Mouse (Mus musculus): ENCODE results near the gene Ski.

Gene Ski

GRCm38 (mm10) chr4:155234371-155235310, 12.2 kb upstream of the Ski start:
- DNase-seq, result peak; percentile 55

GRCm38 (mm10) chr4:155233878-155234277, 11.5 kb upstream of the Ski start:
- DNase-seq, result peak; percentile 83

GRCm38 (mm10) chr4:155228461-155228860, 6.1 kb upstream of the Ski start:
- no peak for DNase-seq

- no peak for DNase-seq
These were observed 5.6 kb upstream of the Ski start for GRCm38 (mm10) chr4:155227986-155228385.

GRCm38 (mm10) chr4:155225918-155226317, 3.5 kb upstream of the Ski start:
- DNase-seq, result no peak

- DNase-seq, result no peak
These were observed 1.5 kb upstream of the Ski start for GRCm38 (mm10) chr4:155223594-155224528.

- DNase-seq, result peak; percentile 100
These were observed 625 bp upstream of the Ski start for GRCm38 (mm10) chr4:155222841-155223593.

- peak; percentile 78 for DNase-seq
These were observed 517 bp downstream of the Ski start for GRCm38 (mm10) chr4:155221599-155222551.

- no peak for DNase-seq
These were observed 1.3 kb downstream of the Ski start for GRCm38 (mm10) chr4:155221106-155221505.

- no peak for DNase-seq
These were observed 1.9 kb downstream of the Ski start for GRCm38 (mm10) chr4:155220213-155221100.

GRCm38 (mm10) chr4:155219271-155220212, 2.9 kb downstream of the Ski start:
- DNase-seq, result no peak

GRCm38 (mm10) chr4:155218104-155218732, 4.2 kb downstream of the Ski start:
- DNase-seq, result no peak

- no peak for DNase-seq
These were observed 4.9 kb downstream of the Ski start for GRCm38 (mm10) chr4:155217241-155218103.

GRCm38 (mm10) chr4:155215773-155216630, 6.4 kb downstream of the Ski start:
- no peak for DNase-seq

- DNase-seq, result no peak
These were observed 7.2 kb downstream of the Ski start for GRCm38 (mm10) chr4:155215203-155215602.

- DNase-seq, result no peak
These were observed 7.6 kb downstream of the Ski start for GRCm38 (mm10) chr4:155214793-155215192.

GRCm38 (mm10) chr4:155214188-155214587, 8.2 kb downstream of the Ski start:
- no peak for DNase-seq
